Mouse (Mus musculus): ENCODE results near the gene Gm42417.

The Gm42417 gene

GRCm38 (mm10) chr1:36563632-36564031 is 24.4 kb upstream of the Gm42417 start:
- DNase-seq, result no peak

GRCm38 (mm10) chr1:36563197-36563596 is 24.0 kb upstream of the Gm42417 start:
- DNase-seq, result no peak

- no peak for DNase-seq
These were observed 23.2 kb upstream of the Gm42417 start for GRCm38 (mm10) chr1:36562388-36562787.

GRCm38 (mm10) chr1:36560903-36561302 is 21.7 kb upstream of the Gm42417 start:
- no peak for DNase-seq

GRCm38 (mm10) chr1:36559888-36560287 is 20.7 kb upstream of the Gm42417 start:
- no peak for DNase-seq

- no peak for DNase-seq
These were observed 20.0 kb upstream of the Gm42417 start for GRCm38 (mm10) chr1:36559256-36559655.

- DNase-seq, result peak; percentile 76
These were observed 19.1 kb upstream of the Gm42417 start, which contains the start of gene Sema4c for GRCm38 (mm10) chr1:36558031-36558993. TSS of gene Sema4c (minus strand) at chr1:36558349.

- DNase-seq, result peak; percentile 89
These were observed 18.3 kb upstream of the Gm42417 start for GRCm38 (mm10) chr1:36557457-36558011.

- peak; percentile 95 for DNase-seq
These were observed 17.6 kb upstream of the Gm42417 start for GRCm38 (mm10) chr1:36556553-36557456.

GRCm38 (mm10) chr1:36555798-36556395 is 16.7 kb upstream of the Gm42417 start:
- no peak for DNase-seq

GRCm38 (mm10) chr1:36554633-36555399 is 15.6 kb upstream of the Gm42417 start:
- no peak for DNase-seq

GRCm38 (mm10) chr1:36552506-36552905 is 13.3 kb upstream of the Gm42417 start:
- no peak for DNase-seq

GRCm38 (mm10) chr1:36551904-36552303 is 12.7 kb upstream of the Gm42417 start:
- no peak for DNase-seq

GRCm38 (mm10) chr1:36550075-36550863 is 11.0 kb upstream of the Gm42417 start:
- no peak for DNase-seq

GRCm38 (mm10) chr1:36549491-36549890 is 10.3 kb upstream of the Gm42417 start:
- DNase-seq, result no peak

GRCm38 (mm10) chr1:36548771-36549170 is 9.5 kb upstream of the Gm42417 start:
- no peak for DNase-seq

GRCm38 (mm10) chr1:36547981-36548598 is 8.9 kb upstream of the Gm42417 start:
- DNase-seq, result peak; percentile 56

GRCm38 (mm10) chr1:36546888-36547471 is 7.8 kb upstream of the Gm42417 start, which contains the start of gene Ankrd39:
TSS of gene Ankrd39 (minus strand) at chr1:36547445.
- peak; percentile 99 for DNase-seq

GRCm38 (mm10) chr1:36545845-36546600 is 6.8 kb upstream of the Gm42417 start:
- DNase-seq, result peak; percentile 62

Data from lung, postnatal 36 days (tissue).